In the genomic region with DNA sequence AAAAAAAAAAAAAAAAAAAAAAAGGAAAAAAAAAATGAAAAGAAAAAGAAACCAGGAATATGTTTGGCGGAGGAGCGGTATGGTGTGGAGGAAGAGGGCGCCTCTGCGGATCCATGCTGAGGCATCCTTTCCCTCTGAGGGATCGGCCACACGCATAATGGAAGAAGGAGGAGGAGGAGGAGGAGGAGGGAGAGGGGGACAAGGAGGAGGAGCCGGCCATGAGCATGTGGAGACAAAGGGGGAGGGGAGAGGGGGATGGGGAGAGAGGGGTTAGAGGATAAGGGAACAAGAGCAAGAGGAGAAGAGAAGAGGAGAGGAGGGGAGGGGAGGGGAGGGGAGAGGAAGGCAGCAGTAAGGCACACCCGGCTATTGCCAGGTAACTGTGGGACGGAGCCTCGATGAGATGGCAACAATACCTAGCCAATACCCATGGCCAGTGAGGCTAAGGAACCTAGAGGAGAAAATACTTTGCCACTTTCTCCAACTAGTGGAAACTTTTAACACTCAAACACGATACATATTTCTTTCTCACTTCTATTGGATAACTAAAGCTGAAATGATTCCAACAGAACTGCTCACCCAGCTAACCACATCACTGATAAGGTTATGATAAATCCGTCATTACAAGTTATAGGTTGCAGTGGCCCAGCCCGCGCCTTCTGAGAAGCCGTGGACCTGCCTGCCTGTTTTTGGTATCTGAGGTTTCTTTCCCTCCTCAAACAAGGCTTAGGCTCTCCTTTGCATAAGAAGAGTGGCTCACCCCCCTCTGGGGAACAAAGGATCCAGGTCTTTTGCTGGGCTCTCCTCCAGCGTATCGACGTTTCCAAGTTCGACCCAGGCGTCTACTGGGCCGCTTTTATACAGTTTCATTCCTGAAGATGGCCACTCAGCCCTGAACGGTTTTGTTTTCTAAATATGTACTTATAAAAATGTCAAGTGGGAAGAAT, we compare ENCODE assay signal across 11 mouse cellular contexts. TPM values are rescaled to one million over a fixed set of nuclear protein-coding genes. Genes with fewer than 3 reads are reported as not detected.
A peak's percentile ranks its signal among the peaks of the same experiment; 100 is the strongest.
DNase-seq lines count a peak whose midpoint lies in the region; ATAC-seq and TF ChIP-seq lines count a peak whose summit lies in the region.
"Had no signal": no experiment of that assay in that cellular context is flagged by ENCODE, and none has a peak within 500 bp of the region (broad histone marks: within the 10 kb centered on the region; RNA-seq: fewer than 3 reads in every experiment).

No protein-coding gene starts in this region.

- WGBS in lung, embryonic 16.5 days = 29% methylated on average over 20 of the region's 22 CpGs
- whole genome bisulfite sequencing in lung, postnatal 0 days = 30% methylated on average over 20 of the region's 22 CpGs
- 26% methylated on average over 21 of the region's 22 CpGs for WGBS in limb, embryonic 13.5 days
- 29% methylated on average over 21 of the region's 22 CpGs for WGBS in stomach, embryonic 16.5 days

- no peaks in the 10 kb centered on the region; the same call in 1 of the 2 replicates for H3K9me3 ChIP-seq in lung, embryonic 16.5 days (ENCODE audit: control insufficient read depth, low read length)
- no peaks in the 10 kb centered on the region for H3K9me3 ChIP-seq in lung, postnatal 0 days (ENCODE audit: low read length)
- H3K9me3 ChIP-seq in limb, embryonic 13.5 days = no peaks in the 10 kb centered on the region
- H3K9me3 ChIP-seq in stomach, embryonic 16.5 days (replicated peaks; ENCODE audit: control insufficient read depth, low read length) = no peaks in the 10 kb centered on the region

- peaks cover 2% of the 10 kb centered on the region for H3K27me3 ChIP-seq in lung, embryonic 16.5 days (ENCODE audit: control insufficient read depth, insufficient read depth, low read depth, low read length)
- no peaks in the 10 kb centered on the region for H3K27me3 ChIP-seq in lung, postnatal 0 days (replicated peaks; ENCODE audit: insufficient read depth, low read length)
- H3K27me3 ChIP-seq in limb, embryonic 13.5 days = peaks cover 13% of the 10 kb centered on the region; the same call in 1 of the 2 replicates
- peaks cover 10% of the 10 kb centered on the region for H3K27me3 ChIP-seq in stomach, embryonic 16.5 days (ENCODE audit: control insufficient read depth, insufficient read depth, low read length)

- DNase-seq in heart, adult 11 months = peak; percentile 66
- DNase-seq in heart, adult 8-10 months (ENCODE audit: low spot score) = no peak
- DNase-seq in lung, postnatal 0 days (ENCODE audit: low spot score) = no peak
- DNase-seq in cerebellum, adult 9-10 months = no peak
- DNase-seq in layer of hippocampus, postnatal 14 days (ENCODE audit: low spot score in 2 of 2) = no peak
- DNase-seq: adrenal gland, adult 2 months; kidney, adult 9 months; thymus, postnatal 36 days had no signal

- no peak for TF ChIP-seq EP300 in lung, postnatal 0 days (IDR thresholded peaks at IDR 0.05)

- H3K9ac ChIP-seq in lung, embryonic 16.5 days (ENCODE audit: low read length) = no peak overlapping the region; the same call in 1 of the 2 replicates
- H3K9ac ChIP-seq in lung, postnatal 0 days (replicated peaks; ENCODE audit: low read depth) = no peak overlapping the region
- no peak overlapping the region for H3K9ac ChIP-seq in limb, embryonic 13.5 days
- H3K9ac ChIP-seq in stomach, embryonic 16.5 days (ENCODE audit: low read length) = no peak overlapping the region; the same call in 1 of the 2 replicates

- no peak overlapping the region for H3K4me3 ChIP-seq in lung, embryonic 16.5 days (ENCODE audit: low read length)
- no peak overlapping the region for H3K4me3 ChIP-seq in lung, postnatal 0 days (ENCODE audit: low read depth, low read length)
- no peak overlapping the region for H3K4me3 ChIP-seq in limb, embryonic 13.5 days
- no peak overlapping the region; the same call in 1 of the 2 replicates for H3K4me3 ChIP-seq in stomach, embryonic 16.5 days (replicated peaks; ENCODE audit: low read length)

- no peaks in the 10 kb centered on the region for H3K4me1 ChIP-seq in lung, embryonic 16.5 days (replicated peaks; ENCODE audit: control insufficient read depth, insufficient read depth, low read length)
- no peaks in the 10 kb centered on the region for H3K4me1 ChIP-seq in lung, postnatal 0 days (ENCODE audit: insufficient read depth, low read depth, low read length)
- H3K4me1 ChIP-seq in limb, embryonic 13.5 days = peaks cover 11% of the 10 kb centered on the region; the same call in 1 of the 2 replicates
- H3K4me1 ChIP-seq in stomach, embryonic 16.5 days (ENCODE audit: control insufficient read depth, insufficient read depth, low read length) = no peaks in the 10 kb centered on the region

- ATAC-seq in lung, embryonic 16.5 days (ENCODE audit: low read depth) = no peak
- no peak for ATAC-seq in lung, postnatal 0 days
- ATAC-seq in limb, embryonic 13.5 days (ENCODE audit: low FRiP score, low read depth) = no peak
- ATAC-seq in stomach, embryonic 16.5 days (ENCODE audit: insufficient read depth, low FRiP score) = no peak

- H3K27ac ChIP-seq in lung, embryonic 16.5 days (ENCODE audit: low read length) = no peak overlapping the region
- no peak overlapping the region for H3K27ac ChIP-seq in lung, postnatal 0 days (ENCODE audit: low read length)
- H3K27ac ChIP-seq in limb, embryonic 13.5 days = no peak overlapping the region
- no peak overlapping the region for H3K27ac ChIP-seq in stomach, embryonic 16.5 days (ENCODE audit: low read length)

- peak overlapping the region; percentile 1; the same call in 1 of the 2 replicates for H3K4me2 ChIP-seq in lung, embryonic 16.5 days (ENCODE audit: low read depth, low read length)
- no peak overlapping the region for H3K4me2 ChIP-seq in lung, postnatal 0 days (replicated peaks; ENCODE audit: low read depth, low read length)
- peak overlapping the region; percentile 19 for H3K4me2 ChIP-seq in limb, embryonic 13.5 days (replicated peaks)
- peak overlapping the region; percentile 19 for H3K4me2 ChIP-seq in stomach, embryonic 16.5 days (ENCODE audit: low read depth, low read length)

- H3K36me3 ChIP-seq in lung, embryonic 16.5 days (ENCODE audit: control insufficient read depth, insufficient read depth, low read length) = no peaks in the 10 kb centered on the region
- H3K36me3 ChIP-seq in lung, postnatal 0 days (ENCODE audit: insufficient read depth, low read length) = no peaks in the 10 kb centered on the region
- H3K36me3 ChIP-seq in limb, embryonic 13.5 days = no peaks in the 10 kb centered on the region
- H3K36me3 ChIP-seq in stomach, embryonic 16.5 days (ENCODE audit: control insufficient read depth, insufficient read depth, low read length) = no peaks in the 10 kb centered on the region

- no peak for TF ChIP-seq CTCF in lung, postnatal 0 days (IDR thresholded peaks at IDR 0.05)

RNA-seq across cellular contexts. Expression of gene Scaf4, which starts 13.4 kb away (rescaled TPM):
- 10 to 100 TPM; 19.3 to 23.8 (median 20.7) TPM for total RNA-seq in heart, adult 8-10 months (2022)
- polyA plus RNA-seq in lung, embryonic 16.5 days (2015; fragmentation: Nextera tagmentation; extraction: Ambion mirVana) = 22.4 and 22.5 TPM in 2 replicates
- 12.1 and 12.9 TPM in 2 replicates for polyA plus RNA-seq in lung, postnatal 0 days (2015; fragmentation: Nextera tagmentation; extraction: Ambion mirVana)
- 27.3 and 28.5 TPM in 2 replicates for polyA plus RNA-seq in limb, embryonic 13.5 days (2015; fragmentation: Nextera tagmentation; extraction: Ambion mirVana)
- polyA plus RNA-seq in stomach, embryonic 16.5 days (2015; fragmentation: Nextera tagmentation; extraction: Ambion mirVana) = 12.8 and 15.1 TPM in 2 replicates
- total RNA-seq in layer of hippocampus, postnatal 14 days (2021) = 10 to 100 TPM; 46.3 to 51.9 TPM
